In the genomic region with DNA sequence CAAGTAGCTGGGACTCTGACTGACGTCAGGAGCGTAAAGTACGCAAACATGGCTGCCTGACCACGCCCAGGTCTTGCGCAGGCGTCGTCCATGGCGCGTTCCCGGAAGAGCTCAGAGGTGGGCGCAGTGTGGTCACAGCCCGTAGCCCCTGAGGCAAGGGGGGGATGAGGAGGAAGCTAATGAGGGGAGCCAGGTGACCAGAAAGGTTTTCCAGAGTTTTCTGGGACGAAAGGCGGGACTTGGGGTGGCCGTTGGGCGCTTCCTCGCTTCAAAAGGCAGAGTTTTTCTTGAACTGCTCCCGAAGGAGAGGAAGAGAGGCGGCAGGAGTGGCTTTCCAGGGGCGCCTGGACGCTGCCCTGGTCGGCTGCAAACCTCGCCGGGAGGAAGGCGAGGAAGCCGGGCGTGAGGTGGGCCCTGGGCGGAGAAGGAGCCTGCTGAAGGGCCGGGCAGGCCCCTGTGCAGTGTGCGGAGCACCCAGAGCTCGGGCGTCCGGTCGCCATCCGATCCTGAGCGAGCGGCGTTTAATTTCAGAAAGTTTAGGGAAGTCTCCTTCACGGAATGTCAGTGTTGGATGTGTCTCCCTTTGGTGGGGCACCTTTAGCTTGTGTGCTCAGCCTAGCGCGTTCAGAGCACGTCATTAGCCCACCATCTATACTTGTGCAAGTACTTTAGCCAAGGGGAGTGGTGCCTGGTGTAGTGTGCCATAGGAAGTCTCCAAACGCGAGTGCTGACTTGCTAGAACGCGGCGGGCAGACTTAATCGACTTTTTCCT, we compare ENCODE assay signal across 7 mouse cellular contexts. TPM values are rescaled to one million over a fixed set of nuclear protein-coding genes. Genes with fewer than 3 reads are reported as not detected.
DNase-seq lines count a peak whose midpoint lies in the region; ATAC-seq lines count a peak whose summit lies in the region.

A gene (plus strand): TSS at position 33 of the 772 bp plus-strand sequence.

- WGBS in embryonic facial prominence, embryonic 11.5 days: 1% methylated on average over 48 of the region's 48 CpGs
- under 1% methylated on average over 48 of the region's 48 CpGs for WGBS in limb, embryonic 11.5 days
- under 1% methylated on average over 48 of the region's 48 CpGs for WGBS in midbrain, embryonic 14.5 days

- peak; percentile 99 for ATAC-seq in embryonic facial prominence, embryonic 11.5 days (replicated peaks; ENCODE audit: insufficient number of reproducible peaks, low FRiP score, low TSS enrichment, low read depth)
- ATAC-seq in limb, embryonic 11.5 days (ENCODE audit: insufficient number of reproducible peaks, low FRiP score, low TSS enrichment, low read depth): peak; percentile 98
- peak; percentile 97 for ATAC-seq in midbrain, embryonic 14.5 days (ENCODE audit: low FRiP score, low TSS enrichment)

- H3K4me1 ChIP-seq in embryonic facial prominence, embryonic 11.5 days (ENCODE audit: control insufficient read depth, insufficient read depth, low read length): no peaks in the 10 kb centered on the region
- H3K4me1 ChIP-seq in limb, embryonic 11.5 days (ENCODE audit: control insufficient read depth, insufficient read depth, low read length): no peaks in the 10 kb centered on the region
- peaks cover 3% of the 10 kb centered on the region; the same call in 1 of the 2 replicates for H3K4me1 ChIP-seq in midbrain, embryonic 14.5 days (ENCODE audit: control insufficient read depth, insufficient read depth, low read length)

- peak within 1 kb of the TSS; percentile 85 for H3K9ac ChIP-seq in embryonic facial prominence, embryonic 11.5 days (replicated peaks; ENCODE audit: low read length)
- H3K9ac ChIP-seq in limb, embryonic 11.5 days (ENCODE audit: low read length): peak within 1 kb of the TSS; percentile 93
- H3K9ac ChIP-seq in midbrain, embryonic 14.5 days (replicated peaks; ENCODE audit: low read length): peak within 1 kb of the TSS; percentile 73

- no peaks in the 10 kb centered on the region for H3K9me3 ChIP-seq in embryonic facial prominence, embryonic 11.5 days (replicated peaks; ENCODE audit: control insufficient read depth, low read length)
- no peaks in the 10 kb centered on the region for H3K9me3 ChIP-seq in limb, embryonic 11.5 days (ENCODE audit: control insufficient read depth, low read length)
- no peaks in the 10 kb centered on the region for H3K9me3 ChIP-seq in midbrain, embryonic 14.5 days (ENCODE audit: control insufficient read depth, low read length)

- H3K27me3 ChIP-seq in embryonic facial prominence, embryonic 11.5 days (ENCODE audit: control insufficient read depth, insufficient read depth, low read length): no peaks in the 10 kb centered on the region
- no peaks in the 10 kb centered on the region for H3K27me3 ChIP-seq in limb, embryonic 11.5 days (ENCODE audit: control insufficient read depth, insufficient read depth, low read length)
- H3K27me3 ChIP-seq in midbrain, embryonic 14.5 days (ENCODE audit: control insufficient read depth, insufficient read depth, low read length): no peaks in the 10 kb centered on the region

- H3K36me3 ChIP-seq in embryonic facial prominence, embryonic 11.5 days (replicated peaks; ENCODE audit: control insufficient read depth, insufficient read depth, low read depth, low read length): no peaks in the 10 kb centered on the region
- H3K36me3 ChIP-seq in limb, embryonic 11.5 days (ENCODE audit: control insufficient read depth, insufficient read depth, low read length): no peaks in the 10 kb centered on the region
- no peaks in the 10 kb centered on the region for H3K36me3 ChIP-seq in midbrain, embryonic 14.5 days (ENCODE audit: control insufficient read depth, insufficient read depth, low read length)

- peak within 1 kb of the TSS; percentile 67 for H3K4me2 ChIP-seq in embryonic facial prominence, embryonic 11.5 days (ENCODE audit: low read depth, low read length)
- peak within 1 kb of the TSS; percentile 81 for H3K4me2 ChIP-seq in limb, embryonic 11.5 days (ENCODE audit: low read depth, severe bottlenecking)
- peak within 1 kb of the TSS; percentile 70 for H3K4me2 ChIP-seq in midbrain, embryonic 14.5 days (ENCODE audit: low read length)

- peak; percentile 91 for DNase-seq in adrenal gland, postnatal 14 days
- peak; percentile 93 for DNase-seq in embryonic facial prominence, embryonic 11.5 days (ENCODE audit: low spot score)
- peak; percentile 98 for DNase-seq in heart, adult 11 months
- DNase-seq in kidney, adult 18-20 months: peak; percentile 88
- DNase-seq in limb, embryonic 11.5 days (ENCODE audit: low spot score): peak; percentile 92
- DNase-seq in midbrain, embryonic 14.5 days: peak; percentile 94
- peak; percentile 66 to 75 for DNase-seq in spleen, adult 18-20 months

- H3K27ac ChIP-seq in embryonic facial prominence, embryonic 11.5 days (replicated peaks; ENCODE audit: low read depth, low read length): peak within 1 kb of the TSS; percentile 82
- peak within 1 kb of the TSS; percentile 91 for H3K27ac ChIP-seq in limb, embryonic 11.5 days (replicated peaks; ENCODE audit: low read depth, low read length)
- H3K27ac ChIP-seq in midbrain, embryonic 14.5 days (replicated peaks; ENCODE audit: low read depth, low read length): peak within 1 kb of the TSS; percentile 66

- H3K4me3 ChIP-seq in embryonic facial prominence, embryonic 11.5 days (ENCODE audit: low read depth, low read length): peak within 1 kb of the TSS; percentile 57
- peak within 1 kb of the TSS; percentile 53 for H3K4me3 ChIP-seq in limb, embryonic 11.5 days (ENCODE audit: low read depth, low read length)
- peak within 1 kb of the TSS; percentile 67 for H3K4me3 ChIP-seq in midbrain, embryonic 14.5 days (replicated peaks; ENCODE audit: low read depth, low read length)

RNA-seq across cellular contexts. Expression of the gene that starts here (rescaled TPM):
- total RNA-seq in adrenal gland, postnatal 14 days (2021): 36.9 and 38.0 TPM in 2 replicates
- 32.9 and 36.0 TPM in 2 replicates for polyA plus RNA-seq in embryonic facial prominence, embryonic 11.5 days (2014; fragmentation: Nextera tagmentation; extraction: Ambion mirVana)
- 25.1 and 25.6 TPM in 2 replicates for polyA plus RNA-seq in limb, embryonic 11.5 days (2014; fragmentation: Nextera tagmentation; extraction: Ambion mirVana)
- 30.8 and 32.7 TPM in 2 replicates for polyA plus RNA-seq in midbrain, embryonic 14.5 days (2014; fragmentation: Nextera tagmentation; extraction: Ambion mirVana)

Comparison
In these comparisons a context has a peak if more than half of its experiments do, and no peak if none do; other contexts are left out.
1. Peak in every context shown above with its lines: DNase-seq, ATAC-seq, H3K4me3 ChIP-seq and H3K27ac ChIP-seq.